Mouse (Mus musculus): ENCODE data around the gene Bcam.

Gene Bcam

GRCm38 (mm10) chr7:19785874-19786458 is 15.2 kb upstream of the Bcam start:
- in situ Hi-C loops (cut with MboI, MseI), result no loop called here

GRCm38 (mm10) chr7:19784764-19785535 is 14.1 kb upstream of the Bcam start:
- in situ Hi-C loops (cut with MboI, MseI), result no loop called here

GRCm38 (mm10) chr7:19783630-19784029 is 12.8 kb upstream of the Bcam start:
- in situ Hi-C loops (cut with MboI, MseI), result no loop called here

GRCm38 (mm10) chr7:19782645-19783044 is 11.8 kb upstream of the Bcam start:
- in situ Hi-C loops (cut with MboI, MseI), result no loop called here

GRCm38 (mm10) chr7:19781741-19782140 is 10.9 kb upstream of the Bcam start:
- in situ Hi-C loops (cut with MboI, MseI), result no loop called here

- in situ Hi-C loops (cut with MboI, MseI), result no loop called here
These were observed 9.1 kb upstream of the Bcam start for GRCm38 (mm10) chr7:19779903-19780302.

- in situ Hi-C loops (cut with MboI, MseI), result no loop called here
These were observed 7.8 kb upstream of the Bcam start for GRCm38 (mm10) chr7:19778645-19779044.

- in situ Hi-C loops (cut with MboI, MseI), result no loop called here
These were observed 6.4 kb upstream of the Bcam start for GRCm38 (mm10) chr7:19777049-19777723.

- in situ Hi-C loops (cut with MboI, MseI), result no loop called here
These were observed 866 bp upstream of the Bcam start for GRCm38 (mm10) chr7:19771682-19772081.

GRCm38 (mm10) chr7:19770375-19770754 is 451 bp downstream of the Bcam start:
- in situ Hi-C loops (cut with MboI, MseI), result no loop called here

- in situ Hi-C loops (cut with MboI, MseI), result no loop called here
These were observed 1.1 kb downstream of the Bcam start for GRCm38 (mm10) chr7:19769434-19770374.

GRCm38 (mm10) chr7:19769001-19769400 is 1.8 kb downstream of the Bcam start:
- in situ Hi-C loops (cut with MboI, MseI), result no loop called here

GRCm38 (mm10) chr7:19768251-19768650 is 2.6 kb downstream of the Bcam start:
- in situ Hi-C loops (cut with MboI, MseI), result no loop called here

GRCm38 (mm10) chr7:19764581-19764980 is 6.2 kb downstream of the Bcam start:
- in situ Hi-C loops (cut with MboI, MseI), result no loop called here

GRCm38 (mm10) chr7:19763829-19764477 is 6.9 kb downstream of the Bcam start:
- in situ Hi-C loops (cut with MboI, MseI), result no loop called here

- in situ Hi-C loops (cut with MboI, MseI), result no loop called here
These were observed 8.5 kb downstream of the Bcam start for GRCm38 (mm10) chr7:19762283-19762682.

- in situ Hi-C loops (cut with MboI, MseI), result no loop called here
These were observed 10.8 kb downstream of the Bcam start for GRCm38 (mm10) chr7:19760021-19760420.

- in situ Hi-C loops (cut with MboI, MseI), result no loop called here
These were observed 12.2 kb downstream of the Bcam start for GRCm38 (mm10) chr7:19758623-19759022.

GRCm38 (mm10) chr7:19755851-19756786 is 14.7 kb downstream of the Bcam start:
- in situ Hi-C loops (cut with MboI, MseI), result no loop called here

- in situ Hi-C loops (cut with MboI, MseI), result no loop called here
These were observed 15.8 kb downstream of the Bcam start for GRCm38 (mm10) chr7:19755008-19755407.

Data from regulatory T cell (primary cell).